Mouse (Mus musculus): ENCODE measurements around the gene Mcm8.

GRCm38 (mm10) chr2:132847581-132847980 is 31.6 kb downstream of the Mcm8 start:
- TF ChIP-seq POLR2A (IDR thresholded peaks at IDR 0.05; ENCODE audit: low read depth, low read length): no peak
- no peak for TF ChIP-seq CTCF (IDR thresholded peaks at IDR 0.05; ENCODE audit: borderline replicate concordance, insufficient read depth, low read length)

Data from embryonic fibroblast, embryonic 13.5 days (primary cell).